Mouse (Mus musculus) embryo, embryonic 9.5 days (tissue): ENCODE data around the gene Fgfr2.
A peak's percentile ranks its signal among the peaks of the same experiment; 100 is the strongest.

ENCODE experiments used
- DNase-seq: peaks from one replicate; pipeline ENCODE4 v3.0.0-alpha.2; 2017; ENCODE audit errors: extremely low spot score

Gene Fgfr2

GRCm38 (mm10) chr7:132934743-132935142, 188.4 kb downstream of the Fgfr2 start:
- no peak for DNase-seq

GRCm38 (mm10) chr7:132933331-132933730, 189.8 kb downstream of the Fgfr2 start:
- DNase-seq: no peak

DNA sequence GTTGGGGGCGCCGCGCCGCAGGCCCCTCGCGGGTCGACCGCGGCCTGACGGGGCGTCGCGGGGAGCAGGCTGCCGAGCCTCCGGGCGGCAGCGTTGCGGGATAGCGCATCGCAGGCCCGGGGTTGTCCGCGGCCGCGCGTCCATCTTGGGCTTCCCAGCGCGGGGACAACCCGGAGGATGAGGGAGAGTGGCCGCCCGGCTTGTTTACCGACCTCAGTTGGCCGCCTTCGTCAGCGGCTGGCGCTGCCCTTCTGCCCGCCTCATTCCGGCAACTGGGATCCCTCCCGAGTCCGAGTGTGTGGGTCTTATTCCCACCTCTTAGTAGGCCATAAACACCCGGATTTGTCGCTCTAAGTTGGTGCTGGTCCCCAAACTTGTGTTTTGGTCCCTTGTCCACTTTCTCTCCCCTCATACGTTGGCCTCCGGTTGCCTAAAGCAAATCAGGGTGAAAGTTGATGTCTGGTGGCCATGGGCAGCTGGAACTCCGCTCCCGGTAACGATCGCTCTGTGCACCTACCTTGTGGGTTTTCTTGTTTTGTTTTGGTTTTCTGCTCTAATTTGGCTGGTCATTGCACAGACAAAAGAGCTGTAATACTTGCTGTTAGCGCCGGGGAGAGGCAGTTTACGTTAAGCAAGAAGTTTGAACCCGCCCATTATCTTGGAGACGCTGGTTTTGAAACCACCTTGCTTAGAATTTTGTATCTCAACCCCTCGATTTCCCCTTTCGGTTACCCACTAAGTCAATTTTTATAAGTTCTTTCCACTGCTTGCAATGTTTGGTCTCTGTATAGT, 191.4 kb downstream of the Fgfr2 start:
- DNase-seq: no peak

- DNase-seq: peak; percentile 98
These were observed 192.1 kb downstream of the Fgfr2 start, which contains the start of gene Zranb1 for GRCm38 (mm10) chr7:132930850-132931559. Gene Zranb1, plus strand, starts transcription at chr7:132931142.

GRCm38 (mm10) chr7:132930055-132930454, 193.1 kb downstream of the Fgfr2 start:
- no peak for DNase-seq

GRCm38 (mm10) chr7:132927201-132927600, 195.9 kb downstream of the Fgfr2 start:
- DNase-seq: no peak

GRCm38 (mm10) chr7:132925227-132925626, 197.9 kb downstream of the Fgfr2 start:
- no peak for DNase-seq

- DNase-seq: no peak
These were observed 201.2 kb downstream of the Fgfr2 start for GRCm38 (mm10) chr7:132921971-132922370.

- no peak for DNase-seq
These were observed 219.4 kb downstream of the Fgfr2 start for GRCm38 (mm10) chr7:132903796-132904195.

DNA sequence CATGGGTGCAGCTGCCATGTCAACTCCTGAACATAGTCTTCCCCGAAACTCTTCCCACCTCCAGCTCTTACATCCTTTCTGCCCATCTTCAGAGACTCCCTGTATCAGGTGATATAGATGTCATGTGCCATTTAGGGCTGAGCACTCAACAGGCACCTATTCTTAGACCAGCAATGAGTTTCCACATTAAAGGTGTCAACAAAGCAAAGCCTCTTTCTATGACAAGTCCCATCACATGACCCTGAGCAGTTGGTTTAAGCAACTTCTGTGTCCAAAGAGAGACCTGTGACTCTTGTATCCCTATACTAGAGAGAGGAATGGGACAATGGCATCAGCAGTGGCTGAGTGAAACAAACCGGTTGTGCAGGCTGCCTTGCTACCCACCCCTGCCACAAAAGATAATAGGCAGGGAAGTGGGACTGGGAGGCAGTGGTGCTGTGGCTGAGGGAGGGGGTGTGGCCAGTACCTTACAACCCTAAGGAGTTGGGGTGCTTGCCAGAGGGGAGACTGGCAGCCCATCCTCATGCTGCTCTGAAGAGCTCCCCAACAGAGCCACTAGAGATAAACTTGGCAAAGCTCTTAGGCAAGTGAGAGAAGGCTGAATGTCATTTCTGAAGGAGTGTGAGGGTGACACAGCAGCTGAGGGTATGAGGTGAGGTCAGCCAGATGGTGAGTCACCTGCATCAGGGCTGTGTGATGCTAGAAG, 222.2 kb downstream of the Fgfr2 start:
- no peak for DNase-seq

DNA sequence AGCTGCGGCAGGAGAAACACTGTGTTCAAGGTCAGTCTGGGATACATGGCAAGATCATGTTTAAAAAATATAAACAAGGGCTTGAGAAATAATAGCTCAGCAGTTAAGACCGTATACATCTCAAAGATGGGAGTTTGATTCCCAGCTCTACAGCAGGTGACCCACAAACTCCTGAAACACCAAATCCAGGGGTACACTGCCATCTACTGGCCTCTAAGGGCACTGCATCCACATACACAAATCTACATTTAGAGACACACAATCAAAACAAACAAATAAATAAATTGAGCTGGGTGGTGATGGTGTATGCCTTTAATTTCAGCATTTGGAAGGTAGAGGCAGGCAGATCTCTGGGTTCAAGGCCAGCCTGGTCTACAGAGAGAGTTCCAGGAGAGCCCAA, 224.9 kb downstream of the Fgfr2 start:
- no peak for DNase-seq

GRCm38 (mm10) chr7:132897258-132897657, 225.9 kb downstream of the Fgfr2 start:
- no peak for DNase-seq

DNA sequence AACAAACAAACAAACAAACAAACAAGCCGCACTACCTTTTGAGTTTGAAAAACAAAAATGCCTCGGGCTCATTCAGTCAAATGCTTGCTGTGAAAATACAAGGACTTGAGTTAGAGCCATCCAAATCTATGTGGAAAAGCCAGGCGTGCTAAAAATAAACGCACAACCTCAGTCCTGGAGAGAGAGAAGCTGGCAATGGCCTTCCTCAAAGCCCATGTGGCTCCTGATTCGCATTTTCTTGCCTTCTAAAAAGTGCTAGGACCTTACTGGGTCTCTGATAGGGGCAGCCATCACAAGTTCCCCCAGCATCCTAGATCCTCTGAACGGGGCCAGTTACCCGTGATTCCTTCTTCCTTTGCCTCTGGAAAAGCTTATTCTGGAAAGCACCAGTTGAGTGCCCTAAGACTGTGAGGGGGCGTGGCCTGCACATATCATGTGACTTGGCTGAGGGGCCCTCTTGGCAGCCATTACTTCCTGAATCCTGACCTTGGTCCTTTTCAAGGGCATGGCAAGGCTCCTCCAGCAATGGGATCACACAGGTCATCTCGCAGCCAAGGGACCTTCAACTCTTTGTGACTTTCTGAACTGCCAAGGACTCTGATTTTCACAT, 226.8 kb downstream of the Fgfr2 start:
- DNase-seq: no peak

GRCm38 (mm10) chr7:132894841-132895555, 228.2 kb downstream of the Fgfr2 start:
- no peak for DNase-seq

- no peak for DNase-seq
These were observed 229.8 kb downstream of the Fgfr2 start for GRCm38 (mm10) chr7:132893336-132893735.

DNA sequence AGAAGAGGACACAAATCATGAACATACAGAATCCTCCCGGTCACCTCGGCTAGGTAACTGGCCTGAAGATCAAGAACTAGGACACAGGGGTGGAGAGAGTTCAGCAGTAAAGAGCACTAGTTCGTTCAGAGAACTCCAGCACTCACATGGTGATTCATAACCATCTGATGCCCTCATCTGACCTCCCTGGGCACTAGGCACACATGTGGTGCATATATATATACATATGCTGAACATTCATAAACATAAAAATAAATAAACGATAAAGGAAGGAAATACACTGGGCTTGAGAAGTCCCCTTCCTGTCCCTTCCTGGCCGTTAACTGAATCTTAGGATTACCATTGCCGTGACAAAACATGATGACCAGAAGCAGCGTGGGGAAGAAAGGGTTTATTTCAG, 230.3 kb downstream of the Fgfr2 start:
- DNase-seq: no peak

- DNase-seq: no peak
These were observed 230.9 kb downstream of the Fgfr2 start for GRCm38 (mm10) chr7:132892311-132892661.

DNA sequence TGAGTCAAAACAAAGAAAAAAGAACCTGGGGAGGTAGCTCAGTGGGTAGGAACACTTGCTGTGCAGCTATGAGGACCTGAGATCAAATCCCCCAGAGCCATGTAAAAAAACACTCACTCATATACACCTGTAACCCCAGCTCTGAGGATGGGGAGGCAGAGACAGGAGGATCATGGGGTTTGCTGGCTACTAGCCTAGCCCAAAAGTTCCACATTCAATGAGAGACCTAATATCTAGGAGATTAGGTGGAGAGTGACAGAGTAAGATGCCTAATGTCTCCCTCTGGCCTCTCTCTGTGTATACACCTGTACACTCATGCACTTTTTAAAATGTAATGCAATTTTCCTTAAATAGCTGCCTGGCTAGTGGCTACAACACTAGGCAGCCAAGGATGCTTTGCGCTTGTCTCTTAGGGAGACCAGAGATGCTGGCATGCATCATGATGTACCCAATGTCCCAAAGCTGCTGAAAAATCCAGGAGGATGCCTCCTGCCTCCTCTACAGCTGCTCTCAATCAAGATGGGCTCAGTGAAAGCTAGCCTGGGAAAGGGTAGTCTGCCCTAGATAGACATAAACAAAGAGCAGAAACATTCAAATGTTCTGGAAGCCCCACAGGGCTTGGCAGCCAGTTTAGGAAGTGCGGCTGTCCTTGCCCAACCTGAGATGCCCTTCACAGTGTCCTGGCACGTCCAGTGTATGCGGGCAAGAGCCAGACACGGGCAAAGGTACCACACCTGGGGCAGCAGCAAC, 231.4 kb downstream of the Fgfr2 start:
- no peak for DNase-seq

DNA sequence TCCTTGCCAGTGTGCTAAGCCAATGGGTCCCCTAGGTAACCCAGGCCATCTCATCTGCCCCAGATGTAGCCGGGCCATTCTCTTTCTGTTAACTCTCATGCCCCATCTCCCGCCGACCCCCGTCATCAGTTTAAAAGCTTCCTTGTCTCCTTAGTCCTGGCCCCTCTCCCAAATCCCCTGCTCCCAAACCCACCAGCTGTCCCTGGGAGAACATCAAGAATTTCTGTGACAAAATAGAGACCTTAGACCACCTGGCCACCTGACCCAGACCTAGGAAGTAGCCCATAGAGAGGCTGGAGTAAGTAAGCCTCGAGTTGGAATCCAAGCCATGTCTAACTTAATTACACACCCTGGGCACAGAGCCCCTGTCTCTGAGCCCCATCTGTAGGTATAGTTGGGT, 232.9 kb downstream of the Fgfr2 start:
- DNase-seq: no peak

GRCm38 (mm10) chr7:132889691-132890090, 233.5 kb downstream of the Fgfr2 start:
- DNase-seq: no peak
